Mouse (Mus musculus): Measurements from ENCODE around the gene Spsb1. TPM values are rescaled to one million over a fixed set of nuclear protein-coding genes. Genes with fewer than 3 reads are reported as not detected.

The Spsb1 gene
- polyA plus RNA-seq, 1 experiment: 0.75 TPM

DNA sequence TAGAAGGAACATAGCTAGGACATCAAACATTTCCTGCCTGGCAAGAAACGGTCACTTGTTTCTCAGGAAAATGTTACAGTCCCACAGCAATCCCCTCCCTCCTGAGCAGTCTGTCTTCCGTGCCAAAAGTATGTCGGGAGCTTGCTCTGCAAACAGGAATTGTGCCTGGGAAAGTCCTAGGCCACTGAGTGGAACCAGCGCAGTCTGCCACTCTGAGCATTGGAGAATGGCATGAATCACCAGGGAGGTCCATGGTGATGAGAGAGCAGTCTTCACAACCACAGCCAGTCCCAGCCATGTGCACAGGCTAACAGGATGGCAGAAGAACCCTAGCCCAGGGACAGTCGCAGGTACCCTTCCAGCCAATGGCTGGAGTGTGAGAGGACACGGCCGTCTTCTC lies 41.6 kb upstream of the Spsb1 start:
- Histone ChIP-seq H3K4me3 (replicated peaks) (no peak overlapping the region), H3K4me1 (peaks cover 61% of the 10 kb centered on the region), H3K9me3 (no peaks in the 10 kb centered on the region), H3K36me3 (replicated peaks; ENCODE audit: low read length) (peaks cover 54% of the 10 kb centered on the region), H3K27me3 (replicated peaks) (no peaks in the 10 kb centered on the region)
- TF ChIP-seq FLI1 (IDR thresholded peaks at IDR 0.05; ENCODE audit: low read length) (no peak), GATA1 (IDR thresholded peaks at IDR 0.05; ENCODE audit: borderline replicate concordance, low read length) (no peak)

DNA sequence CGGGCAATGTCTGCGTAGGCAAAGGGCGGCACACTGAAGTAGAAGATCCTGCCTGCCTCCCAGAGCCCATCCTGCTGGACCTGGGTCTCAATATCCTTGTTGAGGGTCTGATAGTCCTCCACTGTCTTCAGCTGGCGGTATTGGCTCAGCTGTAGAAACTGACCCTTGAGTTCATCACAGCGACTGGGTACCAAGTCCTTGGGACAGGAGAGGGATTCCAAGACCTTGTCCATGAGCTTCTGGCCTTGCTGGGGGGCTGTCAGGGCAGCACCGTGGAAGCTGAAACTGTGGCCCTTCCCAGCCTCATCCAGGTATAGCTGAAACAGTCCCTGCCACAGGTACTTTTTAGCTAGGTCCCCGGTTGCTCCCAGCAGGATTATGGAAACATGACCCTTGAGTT lies 41.1 kb upstream of the Spsb1 start:
- Histone ChIP-seq H3K4me1 (peaks cover 61% of the 10 kb centered on the region), H3K27me3 (replicated peaks) (no peaks in the 10 kb centered on the region), H3K9me3 (no peaks in the 10 kb centered on the region), H3K36me3 (replicated peaks; ENCODE audit: low read length) (peaks cover 59% of the 10 kb centered on the region), H3K4me3 (replicated peaks) (no peak overlapping the region)
- TF ChIP-seq FLI1 (IDR thresholded peaks at IDR 0.05; ENCODE audit: low read length) (no peak), GATA1 (IDR thresholded peaks at IDR 0.05; ENCODE audit: borderline replicate concordance, low read length) (no peak)

DNA sequence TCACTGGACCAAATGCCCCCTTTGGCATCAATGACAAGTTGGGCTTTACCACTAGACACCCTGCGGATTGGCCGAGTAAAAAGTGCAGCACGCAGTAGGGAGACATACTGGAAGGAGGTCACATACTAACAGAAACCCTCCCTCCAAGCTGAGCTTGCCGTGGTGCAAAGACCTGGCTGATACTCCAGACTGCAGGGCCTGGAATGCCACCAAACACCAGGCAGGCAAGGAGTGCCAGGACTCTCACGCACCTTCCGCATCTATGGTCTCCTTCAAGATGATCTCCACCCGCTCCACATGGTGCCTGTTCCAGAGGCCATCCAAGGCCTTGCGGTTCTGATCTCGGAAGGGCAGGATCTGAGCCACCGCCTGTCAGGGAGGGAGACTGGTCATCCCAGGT lies 39.4 kb upstream of the Spsb1 start:
- H3K9me3 ChIP-seq: no peaks in the 10 kb centered on the region
- peaks cover 61% of the 10 kb centered on the region for H3K36me3 ChIP-seq (replicated peaks; ENCODE audit: low read length)
- peaks cover 60% of the 10 kb centered on the region for H3K4me1 ChIP-seq
- H3K27me3 ChIP-seq (replicated peaks): no peaks in the 10 kb centered on the region
- TF ChIP-seq FLI1 (IDR thresholded peaks at IDR 0.05; ENCODE audit: low read length) (no peak), GATA1 (IDR thresholded peaks at IDR 0.05; ENCODE audit: borderline replicate concordance, low read length) (no peak)
- H3K4me3 ChIP-seq (replicated peaks): no peak overlapping the region

DNA sequence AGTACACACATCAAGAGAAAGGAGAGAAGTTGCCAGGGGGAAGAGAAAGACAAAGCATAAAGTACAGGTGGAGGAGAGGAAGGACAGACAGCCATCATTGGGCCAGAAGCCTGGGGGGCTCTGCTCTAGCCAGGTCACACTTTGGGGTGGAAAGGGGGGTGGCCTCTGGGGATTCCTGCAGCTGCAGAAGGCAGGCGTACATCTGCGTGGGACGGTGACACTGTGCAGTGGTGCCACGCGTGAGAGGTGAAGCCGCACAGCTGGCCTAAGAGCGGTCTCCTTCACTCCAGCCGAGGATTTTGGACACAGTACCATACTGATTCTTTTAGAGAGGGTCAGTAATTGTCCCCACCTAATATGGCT lies 37.8 kb upstream of the Spsb1 start:
- Histone ChIP-seq H3K4me1 (peaks cover 56% of the 10 kb centered on the region), H3K36me3 (replicated peaks; ENCODE audit: low read length) (peaks cover 65% of the 10 kb centered on the region)

DNA sequence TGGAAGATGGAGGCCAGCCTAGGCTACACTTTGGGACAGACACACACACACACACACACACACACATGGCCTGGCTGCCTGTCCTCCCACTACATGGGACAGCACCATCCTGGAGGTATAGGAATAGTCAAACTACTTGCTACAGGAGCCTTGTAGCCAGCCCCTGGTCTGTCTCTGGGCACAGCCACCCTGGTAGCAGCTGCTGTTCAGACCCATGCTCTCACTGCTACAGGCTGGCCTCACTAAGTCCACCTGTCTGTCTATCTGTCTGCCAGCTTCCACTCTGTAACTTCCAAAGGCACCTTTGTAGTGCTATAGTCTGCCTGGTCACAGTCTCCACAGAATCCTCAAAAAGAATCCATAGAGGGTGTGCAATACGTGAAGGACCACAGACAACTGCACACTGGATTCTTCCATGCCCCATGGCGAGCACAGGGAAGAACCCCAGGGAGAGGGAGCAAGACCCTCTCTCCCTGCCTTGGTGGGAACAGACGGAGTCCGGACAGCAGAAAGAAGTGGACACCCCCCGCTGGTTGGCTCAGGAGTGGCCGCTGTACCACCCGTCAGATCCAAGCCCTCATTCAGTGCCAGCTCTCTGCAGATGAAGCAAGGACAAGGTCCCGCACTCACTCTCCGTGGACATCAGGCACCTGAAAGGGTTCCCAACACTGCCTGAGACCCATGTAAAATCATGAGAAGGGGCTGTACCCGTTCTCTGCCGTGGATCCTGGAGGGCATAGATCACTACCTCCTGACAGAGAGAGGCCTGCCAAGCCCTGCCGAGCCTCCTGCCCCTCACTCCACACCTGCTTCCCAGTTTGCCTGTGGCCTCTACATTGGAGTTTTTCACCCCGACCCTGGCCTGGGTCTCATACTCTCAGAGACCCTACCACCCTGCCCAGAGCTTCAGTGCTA lies 37.2 kb upstream of the Spsb1 start:
- Histone ChIP-seq H3K9me3 (no peaks in the 10 kb centered on the region), H3K36me3 (replicated peaks; ENCODE audit: low read length) (peaks cover 67% of the 10 kb centered on the region), H3K4me1 (peaks cover 57% of the 10 kb centered on the region), H3K4me3 (replicated peaks) (no peak overlapping the region), H3K27me3 (replicated peaks) (no peaks in the 10 kb centered on the region)
- no peak for TF ChIP-seq GATA1 (IDR thresholded peaks at IDR 0.05; ENCODE audit: borderline replicate concordance, low read length)
- no peak for TF ChIP-seq FLI1 (IDR thresholded peaks at IDR 0.05; ENCODE audit: low read length)

More for the DNA sequence above, 37.8 kb upstream of the Spsb1 start:
- no peaks in the 10 kb centered on the region for H3K27me3 ChIP-seq (replicated peaks)
- H3K4me3 ChIP-seq (replicated peaks): no peak overlapping the region
- no peak for TF ChIP-seq GATA1 (IDR thresholded peaks at IDR 0.05; ENCODE audit: borderline replicate concordance, low read length)
- no peaks in the 10 kb centered on the region for H3K9me3 ChIP-seq

DNA sequence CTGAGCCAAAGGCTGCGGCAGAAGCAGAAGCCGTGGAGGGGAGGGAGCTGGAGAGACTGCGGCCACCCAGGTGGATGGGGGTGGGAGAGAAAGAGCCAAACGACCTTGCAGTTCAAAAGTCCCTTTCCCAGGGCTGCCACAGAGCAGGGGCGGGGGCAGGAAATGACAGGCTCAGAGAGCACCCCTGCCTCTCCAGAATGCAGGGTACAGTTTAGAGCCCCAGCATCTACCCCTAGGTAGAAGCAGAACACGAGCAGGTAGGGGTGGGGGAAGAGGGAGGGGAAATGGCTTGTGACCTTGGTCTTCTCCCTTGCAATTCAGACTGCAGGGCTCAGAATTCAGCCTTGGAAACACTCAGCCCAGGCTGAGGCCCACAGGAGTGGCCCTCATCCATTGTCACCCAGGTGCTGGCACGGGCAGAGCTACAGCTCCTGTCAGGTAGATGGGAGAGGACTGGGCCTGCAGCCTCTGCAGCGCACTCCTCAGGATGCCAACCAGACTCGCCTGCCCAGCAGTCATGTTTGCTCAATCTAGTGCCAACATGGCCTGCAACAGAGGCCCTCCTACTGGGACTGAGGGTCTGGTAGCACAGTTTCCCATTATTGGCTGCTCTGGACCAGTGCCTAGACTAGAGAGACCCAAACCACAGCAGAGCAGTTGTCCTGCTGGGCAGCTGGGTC lies 36.3 kb upstream of the Spsb1 start:
- no peaks in the 10 kb centered on the region for H3K27me3 ChIP-seq (replicated peaks)
- peaks cover 63% of the 10 kb centered on the region for H3K36me3 ChIP-seq (replicated peaks; ENCODE audit: low read length)
- no peak overlapping the region for H3K4me3 ChIP-seq (replicated peaks)
- TF ChIP-seq GATA1 (IDR thresholded peaks at IDR 0.05; ENCODE audit: borderline replicate concordance, low read length) (no peak), FLI1 (IDR thresholded peaks at IDR 0.05; ENCODE audit: low read length) (no peak)
- H3K4me1 ChIP-seq: peaks cover 49% of the 10 kb centered on the region
- H3K9me3 ChIP-seq: no peaks in the 10 kb centered on the region

DNA sequence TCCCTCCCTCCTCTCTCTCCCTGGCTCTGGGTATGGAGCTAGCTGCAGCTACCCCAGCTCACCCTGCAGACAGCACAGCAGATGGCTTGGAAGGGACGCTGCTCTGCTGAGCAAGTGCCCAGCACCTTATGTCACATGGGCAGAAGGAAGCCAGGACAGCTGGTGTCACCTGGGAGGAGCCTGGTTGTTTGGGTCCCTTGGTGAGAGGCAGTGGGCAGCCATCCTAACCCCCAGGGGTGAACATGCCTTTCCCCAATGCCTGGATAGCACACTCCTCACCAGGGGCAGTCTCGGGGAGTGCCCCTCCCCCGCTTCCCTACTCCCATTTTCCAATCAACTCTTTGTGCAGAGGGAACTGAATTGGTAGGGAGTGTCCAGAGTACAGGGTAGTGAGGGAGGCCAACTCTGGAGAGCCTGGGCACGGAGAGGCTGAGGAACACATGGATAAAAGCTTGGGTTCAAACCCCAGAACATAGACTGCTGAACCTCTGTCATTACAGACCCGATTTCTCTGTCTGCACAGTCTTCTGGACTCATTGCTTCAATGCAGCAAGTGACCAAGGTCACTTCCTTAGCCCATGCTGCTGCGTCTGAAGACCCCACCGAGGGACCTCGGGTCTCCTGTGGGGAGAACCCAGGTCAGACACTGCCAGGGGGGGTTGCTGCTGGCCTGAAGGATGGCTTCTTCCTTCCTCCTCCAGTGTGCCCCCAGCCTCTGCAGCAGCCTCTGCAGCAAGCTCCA lies 35.5 kb upstream of the Spsb1 start:
- peaks cover 62% of the 10 kb centered on the region for H3K36me3 ChIP-seq (replicated peaks; ENCODE audit: low read length)
- no peaks in the 10 kb centered on the region for H3K9me3 ChIP-seq
- no peak for TF ChIP-seq GATA1 (IDR thresholded peaks at IDR 0.05; ENCODE audit: borderline replicate concordance, low read length)
- TF ChIP-seq FLI1 (IDR thresholded peaks at IDR 0.05; ENCODE audit: low read length): no peak
- no peaks in the 10 kb centered on the region for H3K27me3 ChIP-seq (replicated peaks)
- H3K4me1 ChIP-seq: peaks cover 48% of the 10 kb centered on the region
- H3K4me3 ChIP-seq (replicated peaks): no peak overlapping the region

DNA sequence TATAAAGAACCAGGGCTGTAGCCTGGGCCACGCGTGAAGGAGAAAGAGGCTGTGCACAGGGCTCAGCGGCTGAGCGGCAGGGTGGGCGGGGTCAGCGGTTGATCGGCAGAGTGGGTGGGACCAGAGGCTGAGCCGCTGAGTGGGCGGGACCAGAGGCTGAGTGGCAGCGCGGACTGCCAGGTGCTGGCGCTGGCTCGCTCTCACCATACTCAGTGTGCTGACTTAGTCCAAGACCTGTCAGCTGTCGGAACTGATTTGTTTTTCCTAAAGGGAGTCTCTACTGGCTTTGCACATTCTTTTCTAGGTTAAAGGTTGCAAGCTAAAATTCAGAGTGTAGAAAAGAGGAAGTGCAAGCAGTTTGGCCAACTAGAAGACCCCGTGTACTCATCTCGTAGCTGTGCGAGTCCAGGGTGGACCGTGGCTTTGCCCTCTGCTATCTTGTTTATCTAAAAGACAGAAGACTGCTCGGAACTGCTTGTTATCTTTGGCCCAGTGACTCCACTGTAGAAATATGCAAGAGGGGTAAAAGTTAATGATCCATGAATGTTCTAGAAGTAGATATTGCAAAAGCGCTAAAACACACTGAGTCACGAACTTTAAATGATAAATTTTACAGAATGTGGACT lies 34.2 kb upstream of the Spsb1 start:
- TF ChIP-seq GATA1 (IDR thresholded peaks at IDR 0.05; ENCODE audit: borderline replicate concordance, low read length) (no peak), FLI1 (IDR thresholded peaks at IDR 0.05; ENCODE audit: low read length) (no peak)
- peaks cover 64% of the 10 kb centered on the region for H3K36me3 ChIP-seq (replicated peaks; ENCODE audit: low read length)
- H3K4me1 ChIP-seq: peaks cover 45% of the 10 kb centered on the region
- H3K9me3 ChIP-seq: no peaks in the 10 kb centered on the region
- H3K4me3 ChIP-seq (replicated peaks): peak overlapping the region; percentile 90
- no peaks in the 10 kb centered on the region for H3K27me3 ChIP-seq (replicated peaks)

DNA sequence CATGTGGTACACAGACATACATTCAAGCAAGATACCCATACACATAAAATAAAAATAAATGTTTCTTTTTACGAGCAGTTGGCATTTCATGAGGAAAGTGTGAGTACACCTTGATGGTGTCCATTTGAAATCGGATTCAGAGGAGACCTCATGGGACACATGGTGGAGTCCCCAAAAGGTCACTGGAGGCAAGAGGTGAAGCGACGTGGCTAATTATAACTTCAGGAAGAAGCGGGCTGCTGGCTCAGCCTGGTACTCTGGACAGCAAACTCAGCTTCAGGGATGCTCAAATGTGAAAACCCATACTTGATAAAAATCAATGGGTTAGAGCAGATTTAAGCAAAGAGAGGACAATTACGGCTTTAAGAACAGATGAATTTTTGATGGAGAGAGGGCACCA lies 33.5 kb upstream of the Spsb1 start:
- Histone ChIP-seq H3K36me3 (replicated peaks; ENCODE audit: low read length) (peaks cover 64% of the 10 kb centered on the region), H3K4me3 (replicated peaks) (no peak overlapping the region), H3K9me3 (no peaks in the 10 kb centered on the region), H3K4me1 (peaks cover 40% of the 10 kb centered on the region), H3K27me3 (replicated peaks) (no peaks in the 10 kb centered on the region)
- no peak for TF ChIP-seq FLI1 (IDR thresholded peaks at IDR 0.05; ENCODE audit: low read length)
- no peak for TF ChIP-seq GATA1 (IDR thresholded peaks at IDR 0.05; ENCODE audit: borderline replicate concordance, low read length)
